Mouse (Mus musculus): ENCODE data around the gene Lpcat1.

The Lpcat1 gene

GRCm38 (mm10) chr13:73536824-73537223 is 69.8 kb downstream of the Lpcat1 start:
- WGBS = 17% methylated on average over 13 of the region's 13 CpGs

GRCm38 (mm10) chr13:73564201-73564600 is 97.2 kb downstream of the Lpcat1 start:
- WGBS = 85% methylated on average over 5 of the region's 5 CpGs
